Mouse (Mus musculus) liver, postnatal 0 days (tissue): ENCODE measurements at regions not wholly inside any gene's neighbourhood (a gene's known extent, or its start where the extent isn't known, plus 50 kb on each side); places are given as distances from the start of the nearest gene placed in this dataset.

Experiments
- CTCF ChIP-seq: sonication (generic); IDR thresholded peaks from 2 replicates; pipeline ENCODE4 v1.5.1; 2016; ENCODE audit warnings: antibody characterized with exemption, low read depth
- EP300 ChIP-seq: IDR thresholded peaks from 2 replicates; pipeline ENCODE4 v1.6.1; 2016; ENCODE audit warnings: antibody characterized with exemption, low read depth, mild to moderate bottlenecking

DNA sequence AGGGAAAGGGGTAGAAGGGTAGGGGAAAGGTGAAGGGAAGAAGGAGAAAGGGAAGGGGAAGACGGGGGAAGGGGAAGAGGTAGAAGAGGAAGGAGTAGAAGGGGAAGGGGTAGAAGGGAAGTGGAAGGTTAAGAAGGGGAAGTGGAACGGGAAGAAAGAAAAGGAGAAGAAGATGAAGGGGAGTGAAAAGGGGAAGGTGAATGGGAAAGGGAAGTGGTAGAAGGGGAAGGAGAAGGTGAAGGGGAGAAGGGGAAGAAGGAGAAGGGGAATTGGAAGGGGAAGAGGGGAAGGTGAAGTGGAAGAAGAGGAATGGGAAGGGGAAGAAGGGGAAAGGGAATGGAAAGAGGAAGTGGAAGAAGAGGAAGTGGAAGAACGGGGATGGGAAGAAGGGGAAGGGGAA is 737.3 kb upstream of the Cdh12 start:
- TF ChIP-seq EP300 = no peak
- no peak for TF ChIP-seq CTCF
